Mouse (Mus musculus) neural tube, embryonic 12.5 days (tissue): Measurements from ENCODE around the gene Aff3. TPM values are rescaled to one million over a fixed set of nuclear protein-coding genes. Genes with fewer than 3 reads are reported as not detected.

ENCODE experiments used
- ATAC-seq: fragments of 200-750 bp; cut with Nextera tagmentation; 2 replicates; pipeline ENCODE4 v1.8.0; 2017; ENCODE audit warnings: low read depth, mild to moderate bottlenecking, moderate TSS enrichment, moderate library complexity; ENCODE audit not compliant: low FRiP score
- H3K27ac ChIP-seq: fragments of 300-500 bp; sonication (generic); 2 replicates; pipeline ENCODE4 v1.5.1; 2016
- H3K27me3 ChIP-seq: fragments of 300-500 bp; sonication (generic); replicated peaks from 2 replicates; pipeline ENCODE4 v1.6.1; 2016; ENCODE audit warnings: mild to moderate bottlenecking
- H3K36me3 ChIP-seq: fragments of 300-500 bp; sonication (generic); 2 replicates; pipeline ENCODE4 v1.6.1; 2016; ENCODE audit warnings: mild to moderate bottlenecking
- H3K4me1 ChIP-seq: fragments of 300-500 bp; sonication (generic); 2 replicates; pipeline ENCODE4 v1.6.1; 2016
- H3K4me2 ChIP-seq: fragments of 300-500 bp; sonication (generic); replicated peaks from 2 replicates; pipeline ENCODE4 v1.6.1; 2016; ENCODE audit warnings: mild to moderate bottlenecking
- H3K4me3 ChIP-seq: fragments of 300-500 bp; sonication (generic); 2 replicates; pipeline ENCODE4 v1.5.1; 2016
- H3K9ac ChIP-seq: fragments of 300-500 bp; sonication (generic); 2 replicates; pipeline ENCODE4 v1.6.1; 2016; ENCODE audit warnings: mild to moderate bottlenecking
- H3K9me3 ChIP-seq: fragments of 300-500 bp; sonication (generic); 2 replicates; pipeline ENCODE4 v1.6.1; 2016; ENCODE audit warnings: mild to moderate bottlenecking
- WGBS: fragments of 180-500 bp; shearing (Covaris S2); methylation state at CpG from one replicate; pipeline ENCODE4 v1.1.7; 2016; 5-methylcytosine and 5-hydroxymethylcytosine counted together
- polyA plus RNA-seq: library from polyadenylated mRNA; unstranded; fragments of >200 nt; fragmentation: Nextera tagmentation; extraction: Ambion mirVana; gene quantifications from 2 replicates; pipeline ENCODE4 v1.2.1, GENCODE M21; 2016

Aff3 gene
- 37.7 and 38.8 TPM in 2 replicates for polyA plus RNA-seq

GRCm38 (mm10) chr1:38664777-38665176 is at the start of gene Aff3:
TSS of gene Aff3 (minus strand) at chr1:38664955.
- ATAC-seq, result no peak
- H3K4me2 ChIP-seq, result no peak within 1 kb of the TSS
- H3K36me3 ChIP-seq, result no peaks in the 10 kb centered on the region
- H3K9ac ChIP-seq, result no peak within 1 kb of the TSS
- WGBS, result 89% methylated on average over 13 of the region's 13 CpGs
- H3K4me3 ChIP-seq, result no peak within 1 kb of the TSS
- no peaks in the 10 kb centered on the region for H3K4me1 ChIP-seq
- H3K9me3 ChIP-seq, result no peaks in the 10 kb centered on the region
- no peak within 1 kb of the TSS for H3K27ac ChIP-seq
- H3K27me3 ChIP-seq, result no peaks in the 10 kb centered on the region; the same call in 1 of the 2 replicates

GRCm38 (mm10) chr1:38700646-38701045 is 35.9 kb upstream of the Aff3 start:
- Histone ChIP-seq H3K9me3 (no peaks in the 10 kb centered on the region), H3K4me1 (no peaks in the 10 kb centered on the region), H3K36me3 (no peaks in the 10 kb centered on the region), H3K9ac (no peak overlapping the region), H3K4me2 (no peak overlapping the region), H3K27me3 (no peaks in the 10 kb centered on the region), H3K4me3 (no peak overlapping the region), H3K27ac (no peak overlapping the region)
- ATAC-seq, result no peak
- WGBS, result 75% methylated on average over 6 of the region's 6 CpGs

GRCm38 (mm10) chr1:38699244-38699643 is 34.5 kb upstream of the Aff3 start:
- Histone ChIP-seq H3K4me2 (no peak overlapping the region), H3K9me3 (no peaks in the 10 kb centered on the region), H3K9ac (no peak overlapping the region), H3K36me3 (no peaks in the 10 kb centered on the region), H3K4me3 (no peak overlapping the region), H3K27ac (no peak overlapping the region), H3K27me3 (no peaks in the 10 kb centered on the region), H3K4me1 (no peaks in the 10 kb centered on the region)
- 91% methylated on average over 10 of the region's 10 CpGs for WGBS
- ATAC-seq, result no peak

- Histone ChIP-seq H3K4me2 (no peak overlapping the region), H3K9ac (no peak overlapping the region), H3K9me3 (no peaks in the 10 kb centered on the region), H3K4me3 (no peak overlapping the region), H3K36me3 (no peaks in the 10 kb centered on the region), H3K27me3 (no peaks in the 10 kb centered on the region; the same call in 1 of the 2 replicates), H3K4me1 (no peaks in the 10 kb centered on the region), H3K27ac (no peak overlapping the region)
- 46% methylated on average over 15 of the region's 15 CpGs for WGBS
- ATAC-seq, result no peak
These were observed 31.3 kb upstream of the Aff3 start for GRCm38 (mm10) chr1:38695812-38696681.

GRCm38 (mm10) chr1:38695089-38695811 is 30.5 kb upstream of the Aff3 start:
- Histone ChIP-seq H3K4me3 (no peak overlapping the region), H3K4me1 (no peaks in the 10 kb centered on the region), H3K4me2 (no peak overlapping the region), H3K27ac (no peak overlapping the region), H3K27me3 (no peaks in the 10 kb centered on the region; the same call in 1 of the 2 replicates), H3K9me3 (no peaks in the 10 kb centered on the region), H3K9ac (no peak overlapping the region), H3K36me3 (no peaks in the 10 kb centered on the region)
- 74% methylated on average over 2 of the region's 2 CpGs for WGBS
- no peak for ATAC-seq

- Histone ChIP-seq H3K4me2 (no peak overlapping the region), H3K9ac (no peak overlapping the region), H3K27ac (no peak overlapping the region), H3K4me3 (no peak overlapping the region), H3K27me3 (no peaks in the 10 kb centered on the region; the same call in 1 of the 2 replicates), H3K9me3 (no peaks in the 10 kb centered on the region), H3K4me1 (no peaks in the 10 kb centered on the region), H3K36me3 (no peaks in the 10 kb centered on the region)
- ATAC-seq, result no peak
- WGBS, result 66% methylated on average over 5 of the region's 5 CpGs
These were observed 29.4 kb upstream of the Aff3 start for GRCm38 (mm10) chr1:38694142-38694541.

- Histone ChIP-seq H3K4me2 (no peak overlapping the region), H3K27me3 (no peaks in the 10 kb centered on the region; the same call in 1 of the 2 replicates), H3K4me1 (no peaks in the 10 kb centered on the region), H3K4me3 (no peak overlapping the region), H3K27ac (no peak overlapping the region), H3K9me3 (no peaks in the 10 kb centered on the region), H3K9ac (no peak overlapping the region), H3K36me3 (no peaks in the 10 kb centered on the region)
- 84% methylated on average over 6 of the region's 6 CpGs for WGBS
- ATAC-seq, result no peak
These were observed 25.7 kb upstream of the Aff3 start for GRCm38 (mm10) chr1:38690471-38690870.

GRCm38 (mm10) chr1:38688216-38688615 is 23.5 kb upstream of the Aff3 start:
- no peak overlapping the region for H3K4me3 ChIP-seq
- no peak overlapping the region for H3K9ac ChIP-seq
- no peak overlapping the region for H3K4me2 ChIP-seq
- H3K9me3 ChIP-seq, result no peaks in the 10 kb centered on the region
- WGBS, result 76% methylated on average over 5 of the region's 5 CpGs
- no peak for ATAC-seq
- no peaks in the 10 kb centered on the region; the same call in 1 of the 2 replicates for H3K27me3 ChIP-seq
- H3K4me1 ChIP-seq, result no peaks in the 10 kb centered on the region
- H3K36me3 ChIP-seq, result no peaks in the 10 kb centered on the region
- no peak overlapping the region for H3K27ac ChIP-seq

- Histone ChIP-seq H3K27me3 (no peaks in the 10 kb centered on the region), H3K9me3 (no peaks in the 10 kb centered on the region), H3K4me2 (no peak overlapping the region), H3K36me3 (no peaks in the 10 kb centered on the region), H3K4me1 (no peaks in the 10 kb centered on the region), H3K4me3 (no peak overlapping the region), H3K9ac (no peak overlapping the region), H3K27ac (no peak overlapping the region)
- 90% methylated on average over 5 of the region's 5 CpGs for WGBS
- no peak for ATAC-seq
These were observed 21.0 kb upstream of the Aff3 start for GRCm38 (mm10) chr1:38685706-38686105.

GRCm38 (mm10) chr1:38683158-38683721 is 18.5 kb upstream of the Aff3 start:
- Histone ChIP-seq H3K9ac (no peak overlapping the region), H3K27me3 (no peaks in the 10 kb centered on the region), H3K36me3 (no peaks in the 10 kb centered on the region), H3K4me2 (no peak overlapping the region), H3K9me3 (no peaks in the 10 kb centered on the region), H3K4me3 (no peak overlapping the region), H3K4me1 (no peaks in the 10 kb centered on the region), H3K27ac (no peak overlapping the region)
- WGBS, result 86% methylated on average over 10 of the region's 10 CpGs
- ATAC-seq, result no peak

GRCm38 (mm10) chr1:38679890-38680289 is 15.1 kb upstream of the Aff3 start:
- Histone ChIP-seq H3K4me1 (no peaks in the 10 kb centered on the region), H3K4me2 (no peak overlapping the region), H3K27me3 (no peaks in the 10 kb centered on the region), H3K9me3 (no peaks in the 10 kb centered on the region), H3K36me3 (no peaks in the 10 kb centered on the region), H3K27ac (no peak overlapping the region), H3K9ac (no peak overlapping the region), H3K4me3 (no peak overlapping the region)
- no peak for ATAC-seq
- 90% methylated on average over 8 of the region's 8 CpGs for WGBS

- no peak overlapping the region for H3K9ac ChIP-seq
- WGBS, result 81% methylated on average over 3 of the region's 3 CpGs
- no peak overlapping the region for H3K27ac ChIP-seq
- no peak overlapping the region for H3K4me2 ChIP-seq
- H3K9me3 ChIP-seq, result no peaks in the 10 kb centered on the region
- no peaks in the 10 kb centered on the region; the same call in 1 of the 2 replicates for H3K27me3 ChIP-seq
- H3K4me1 ChIP-seq, result no peaks in the 10 kb centered on the region
- no peaks in the 10 kb centered on the region for H3K36me3 ChIP-seq
- H3K4me3 ChIP-seq, result no peak overlapping the region
- ATAC-seq, result no peak
These were observed 7.0 kb upstream of the Aff3 start for GRCm38 (mm10) chr1:38671756-38672155.
